Mouse (Mus musculus): ENCODE measurements around the gene Olfr1424. TPM values are rescaled to one million over a fixed set of nuclear protein-coding genes. Genes with fewer than 3 reads are reported as not detected.
"Not testable (repeated sequence)": the region's sequence is repeated elsewhere in the genome, so short reads cannot be mapped to it uniquely, and the experiment has no call there.

Olfr1424 gene
- not detected in 2 replicates for polyA plus RNA-seq (2014; fragmentation: Nextera tagmentation; extraction: Ambion mirVana)

DNA sequence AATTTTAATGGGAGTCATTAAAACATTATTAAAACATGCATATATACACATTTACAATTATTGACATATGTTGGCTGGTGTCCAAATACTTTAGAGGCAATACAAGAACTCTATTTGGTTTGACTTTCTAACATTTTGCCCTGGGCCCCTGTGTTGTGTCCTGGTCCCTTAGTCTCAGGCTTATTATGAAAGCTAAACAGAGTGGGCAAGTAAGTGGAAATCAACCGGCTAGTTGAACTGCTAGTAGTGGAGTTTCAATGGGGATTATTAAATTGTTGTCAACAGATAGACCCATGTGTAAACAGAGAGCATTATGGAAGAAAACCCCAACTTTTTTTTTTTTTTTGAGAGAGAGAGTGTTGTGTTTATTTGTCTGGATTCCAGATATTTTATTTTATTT, at the start of gene Olfr1424:
Olfr1424 (minus strand) TSS at position 101 of the 400 bp plus-strand sequence.
- H3K27me3 ChIP-seq (ENCODE audit: control insufficient read depth, insufficient read depth, low read length); DNase-seq (ENCODE audit: low spot score); H3K9ac ChIP-seq (ENCODE audit: low read depth, low read length); H3K4me2 ChIP-seq (replicated peaks; ENCODE audit: low read depth, low read length); H3K9me3 ChIP-seq (ENCODE audit: control insufficient read depth, low read length); H3K4me1 ChIP-seq (replicated peaks; ENCODE audit: control insufficient read depth, insufficient read depth, low read length); H3K36me3 ChIP-seq (ENCODE audit: control insufficient read depth, insufficient read depth, low read length); H3K27ac ChIP-seq (ENCODE audit: low read depth, low read length); H3K4me3 ChIP-seq (ENCODE audit: low read depth, low read length); ATAC-seq (ENCODE audit: low FRiP score): not testable (repeated sequence)
- WGBS, result 83% methylated on average over 1 of the region's 1 CpGs

GRCm38 (mm10) chr19:12104541-12104940, 42.1 kb upstream of the Olfr1424 start:
- Histone ChIP-seq H3K4me1 (replicated peaks; ENCODE audit: control insufficient read depth, insufficient read depth, low read length) (no peaks in the 10 kb centered on the region), H3K36me3 (ENCODE audit: control insufficient read depth, insufficient read depth, low read length) (no peaks in the 10 kb centered on the region), H3K9me3 (ENCODE audit: control insufficient read depth, low read length) (no peaks in the 10 kb centered on the region), H3K4me2 (replicated peaks; ENCODE audit: low read depth, low read length) (no peak overlapping the region), H3K9ac (ENCODE audit: low read depth, low read length) (no peak overlapping the region), H3K4me3 (ENCODE audit: low read depth, low read length) (no peak overlapping the region), H3K27ac (ENCODE audit: low read depth, low read length) (no peak overlapping the region), H3K27me3 (ENCODE audit: control insufficient read depth, insufficient read depth, low read length) (no peaks in the 10 kb centered on the region)
- ATAC-seq (ENCODE audit: low FRiP score) (no peak), DNase-seq (ENCODE audit: low spot score) (no peak)
- WGBS, result 66% methylated on average over 1 of the region's 1 CpGs

- Histone ChIP-seq H3K9me3 (ENCODE audit: control insufficient read depth, low read length) (no peaks in the 10 kb centered on the region), H3K27ac (ENCODE audit: low read depth, low read length) (no peak within 1 kb of the TSS), H3K36me3 (ENCODE audit: control insufficient read depth, insufficient read depth, low read length) (no peaks in the 10 kb centered on the region), H3K27me3 (ENCODE audit: control insufficient read depth, insufficient read depth, low read length) (no peaks in the 10 kb centered on the region), H3K4me3 (ENCODE audit: low read depth, low read length) (no peak within 1 kb of the TSS), H3K4me2 (replicated peaks; ENCODE audit: low read depth, low read length) (no peak within 1 kb of the TSS), H3K9ac (ENCODE audit: low read depth, low read length) (no peak within 1 kb of the TSS), H3K4me1 (replicated peaks; ENCODE audit: control insufficient read depth, insufficient read depth, low read length) (no peaks in the 10 kb centered on the region)
- 94% methylated on average over 2 of the region's 2 CpGs for WGBS
- no peak for ATAC-seq (ENCODE audit: low FRiP score)
- DNase-seq (ENCODE audit: low spot score), result no peak
These were observed 40.8 kb upstream of the Olfr1424 start, which contains the start of gene Olfr1427 for GRCm38 (mm10) chr19:12103234-12103633. Gene Olfr1427 (minus strand): TSS chr19:12103334.

DNA sequence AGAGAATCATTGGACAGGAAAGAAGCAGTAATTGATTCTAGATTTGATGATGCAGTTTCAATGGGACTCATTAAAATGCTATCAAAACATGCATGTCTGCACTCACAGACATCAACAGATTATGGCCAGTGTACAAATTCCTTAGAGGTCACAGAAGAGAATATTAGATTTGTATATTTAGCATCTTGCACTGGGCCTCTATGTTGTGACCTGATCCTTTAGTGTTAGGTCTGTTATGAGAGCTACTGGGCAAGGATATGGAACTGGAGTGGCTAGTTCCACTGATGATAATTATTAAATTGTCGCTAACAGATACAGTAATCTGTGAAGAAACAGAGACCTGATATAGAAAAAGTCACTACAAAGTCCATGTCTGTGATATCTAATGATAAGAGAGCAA, 29.4 kb upstream of the Olfr1424 start, which contains the start of gene Olfr1426:
Olfr1426 (minus strand) TSS at position 101 of the 400 bp plus-strand sequence.
- DNase-seq (ENCODE audit: low spot score) (no peak), ATAC-seq (ENCODE audit: low FRiP score) (no peak)
- Histone ChIP-seq H3K27me3 (ENCODE audit: control insufficient read depth, insufficient read depth, low read length) (no peaks in the 10 kb centered on the region), H3K27ac (ENCODE audit: low read depth, low read length) (no peak within 1 kb of the TSS), H3K4me2 (replicated peaks; ENCODE audit: low read depth, low read length) (no peak within 1 kb of the TSS), H3K36me3 (ENCODE audit: control insufficient read depth, insufficient read depth, low read length) (no peaks in the 10 kb centered on the region), H3K9ac (ENCODE audit: low read depth, low read length) (no peak within 1 kb of the TSS), H3K4me1 (replicated peaks; ENCODE audit: control insufficient read depth, insufficient read depth, low read length) (no peaks in the 10 kb centered on the region), H3K4me3 (ENCODE audit: low read depth, low read length) (no peak within 1 kb of the TSS), H3K9me3 (ENCODE audit: control insufficient read depth, low read length) (no peaks in the 10 kb centered on the region)
- WGBS, result 77% methylated on average over 1 of the region's 1 CpGs

DNA sequence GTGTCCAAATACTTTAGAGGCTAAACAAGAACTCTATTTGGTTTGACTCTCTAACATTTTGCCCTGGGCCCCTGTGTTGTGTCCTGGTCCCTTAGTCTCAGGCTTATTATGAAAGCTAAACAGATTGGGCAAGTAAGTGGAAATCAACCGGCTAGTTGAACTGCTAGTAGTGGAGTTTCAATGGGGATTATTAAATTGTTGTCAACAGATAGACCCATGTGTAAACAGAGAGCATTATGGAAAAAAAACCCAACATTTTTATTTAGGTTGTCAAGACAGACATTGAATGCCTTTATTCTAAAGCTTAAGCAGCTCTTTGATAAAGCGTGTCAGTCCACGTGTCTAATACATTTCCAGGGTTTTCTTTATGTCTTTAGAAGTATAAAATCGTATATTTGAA, 15.1 kb upstream of the Olfr1424 start, which contains the start of gene Olfr1425:
Olfr1425 (minus strand) TSS at position 101 of the 400 bp plus-strand sequence.
- not testable (repeated sequence) for H3K27ac ChIP-seq (ENCODE audit: low read depth, low read length); H3K4me2 ChIP-seq (replicated peaks; ENCODE audit: low read depth, low read length); H3K36me3 ChIP-seq (ENCODE audit: control insufficient read depth, insufficient read depth, low read length); H3K9ac ChIP-seq (ENCODE audit: low read depth, low read length); DNase-seq (ENCODE audit: low spot score); ATAC-seq (ENCODE audit: low FRiP score); H3K27me3 ChIP-seq (ENCODE audit: control insufficient read depth, insufficient read depth, low read length); H3K4me3 ChIP-seq (ENCODE audit: low read depth, low read length); H3K4me1 ChIP-seq (replicated peaks; ENCODE audit: control insufficient read depth, insufficient read depth, low read length); H3K9me3 ChIP-seq (ENCODE audit: control insufficient read depth, low read length)
- 85% methylated on average over 4 of the region's 4 CpGs for WGBS

- not testable (repeated sequence) for DNase-seq (ENCODE audit: low spot score); H3K9me3 ChIP-seq (ENCODE audit: control insufficient read depth, low read length); H3K4me2 ChIP-seq (replicated peaks; ENCODE audit: low read depth, low read length); H3K4me3 ChIP-seq (ENCODE audit: low read depth, low read length); H3K36me3 ChIP-seq (ENCODE audit: control insufficient read depth, insufficient read depth, low read length); H3K27me3 ChIP-seq (ENCODE audit: control insufficient read depth, insufficient read depth, low read length); H3K27ac ChIP-seq (ENCODE audit: low read depth, low read length); H3K4me1 ChIP-seq (replicated peaks; ENCODE audit: control insufficient read depth, insufficient read depth, low read length); ATAC-seq (ENCODE audit: low FRiP score); H3K9ac ChIP-seq (ENCODE audit: low read depth, low read length)
- WGBS, result 82% methylated on average over 1 of the region's 1 CpGs
These were observed 7.1 kb upstream of the Olfr1424 start for GRCm38 (mm10) chr19:12069546-12069945.

DNA sequence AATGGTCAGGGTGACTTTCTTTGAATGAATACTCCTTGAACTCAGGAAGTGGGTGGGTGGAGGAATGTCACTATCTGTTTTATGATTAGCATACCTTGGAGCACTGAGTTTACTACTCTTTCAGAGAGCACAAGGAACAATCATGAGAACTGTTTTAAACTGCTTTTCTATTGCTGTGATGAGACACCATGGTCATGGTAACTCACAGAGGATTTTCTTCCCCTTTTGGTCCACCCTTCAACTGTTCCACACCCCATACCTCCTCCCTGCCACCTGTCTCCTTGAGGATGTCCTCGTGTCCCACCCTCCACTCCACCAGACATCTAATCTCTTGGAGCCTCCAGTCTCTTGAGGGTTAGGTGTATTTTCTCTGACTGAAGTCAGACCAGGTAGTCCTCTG, 5.3 kb upstream of the Olfr1424 start:
- not testable (repeated sequence) for H3K9me3 ChIP-seq (ENCODE audit: control insufficient read depth, low read length); H3K27me3 ChIP-seq (ENCODE audit: control insufficient read depth, insufficient read depth, low read length); H3K4me1 ChIP-seq (replicated peaks; ENCODE audit: control insufficient read depth, insufficient read depth, low read length); DNase-seq (ENCODE audit: low spot score); H3K4me3 ChIP-seq (ENCODE audit: low read depth, low read length); H3K4me2 ChIP-seq (replicated peaks; ENCODE audit: low read depth, low read length); H3K36me3 ChIP-seq (ENCODE audit: control insufficient read depth, insufficient read depth, low read length); ATAC-seq (ENCODE audit: low FRiP score); H3K9ac ChIP-seq (ENCODE audit: low read depth, low read length); H3K27ac ChIP-seq (ENCODE audit: low read depth, low read length)
- WGBS, result 91% methylated on average over 1 of the region's 1 CpGs

GRCm38 (mm10) chr19:12043163-12043562, 19.3 kb downstream of the Olfr1424 start:
- ATAC-seq (ENCODE audit: low FRiP score) (no peak), DNase-seq (ENCODE audit: low spot score) (no peak)
- H3K4me2 ChIP-seq (replicated peaks; ENCODE audit: low read depth, low read length), result no peak overlapping the region
- no peaks in the 10 kb centered on the region for H3K9me3 ChIP-seq (ENCODE audit: control insufficient read depth, low read length)
- WGBS, result 92% methylated on average over 5 of the region's 5 CpGs
- no peak overlapping the region for H3K4me3 ChIP-seq (ENCODE audit: low read depth, low read length)
- H3K27me3 ChIP-seq (ENCODE audit: control insufficient read depth, insufficient read depth, low read length), result no peaks in the 10 kb centered on the region
- H3K27ac ChIP-seq (ENCODE audit: low read depth, low read length), result no peak overlapping the region
- no peaks in the 10 kb centered on the region for H3K4me1 ChIP-seq (replicated peaks; ENCODE audit: control insufficient read depth, insufficient read depth, low read length)
- H3K9ac ChIP-seq (ENCODE audit: low read depth, low read length), result no peak overlapping the region
- H3K36me3 ChIP-seq (ENCODE audit: control insufficient read depth, insufficient read depth, low read length), result no peaks in the 10 kb centered on the region

- ATAC-seq (ENCODE audit: low FRiP score) (no peak), DNase-seq (ENCODE audit: low spot score) (no peak)
- Histone ChIP-seq H3K27me3 (ENCODE audit: control insufficient read depth, insufficient read depth, low read length) (no peaks in the 10 kb centered on the region), H3K36me3 (ENCODE audit: control insufficient read depth, insufficient read depth, low read length) (no peaks in the 10 kb centered on the region), H3K27ac (ENCODE audit: low read depth, low read length) (no peak within 1 kb of the TSS), H3K9me3 (ENCODE audit: control insufficient read depth, low read length) (no peaks in the 10 kb centered on the region), H3K9ac (ENCODE audit: low read depth, low read length) (no peak within 1 kb of the TSS), H3K4me2 (replicated peaks; ENCODE audit: low read depth, low read length) (no peak within 1 kb of the TSS), H3K4me1 (replicated peaks; ENCODE audit: control insufficient read depth, insufficient read depth, low read length) (no peaks in the 10 kb centered on the region), H3K4me3 (ENCODE audit: low read depth, low read length) (no peak within 1 kb of the TSS)
- WGBS, result 77% methylated on average over 2 of the region's 2 CpGs
These were observed 21.3 kb downstream of the Olfr1424 start, which contains the start of gene Olfr1423 for GRCm38 (mm10) chr19:12041217-12041616. Gene Olfr1423 (minus strand): TSS chr19:12041317.

Data from hindbrain, embryonic 11.5 days (tissue).